Mouse (Mus musculus) forebrain, postnatal 0 days (tissue): Measurements from ENCODE around the gene Zbtb9. TPM values are rescaled to one million over a fixed set of nuclear protein-coding genes. Genes with fewer than 3 reads are reported as not detected.

ENCODE experiments used
- ATAC-seq: fragments of 200-750 bp; cut with Nextera tagmentation; 2 replicates; pipeline ENCODE4 v1.8.0; 2017; ENCODE audit warnings: mild to moderate bottlenecking, moderate library complexity
- DNase-seq: peaks from one replicate; pipeline ENCODE4 v3.0.0-alpha.2; 2015
- H3K27ac ChIP-seq: fragments of 300-500 bp; sonication (generic); 2 replicates; pipeline ENCODE4 v1.5.1; 2014; ENCODE audit warnings: low read depth, mild to moderate bottlenecking, antibody characterized with exemption, low read length, moderate library complexity, mixed read lengths
- H3K27me3 ChIP-seq: fragments of 300-500 bp; sonication (generic); 2 replicates; pipeline ENCODE4 v1.6.1; 2014; ENCODE audit warnings: mild to moderate bottlenecking, low read length, mixed read lengths; ENCODE audit not compliant: insufficient read depth
- H3K36me3 ChIP-seq: fragments of 300-500 bp; sonication (generic); 2 replicates; pipeline ENCODE4 v1.6.1; 2014; ENCODE audit warnings: mild to moderate bottlenecking, moderate library complexity; ENCODE audit not compliant: insufficient read depth
- H3K4me1 ChIP-seq: fragments of 300-500 bp; sonication (generic); 2 replicates; pipeline ENCODE4 v1.6.1; 2014; ENCODE audit warnings: antibody characterized with exemption; ENCODE audit not compliant: insufficient read depth
- H3K4me2 ChIP-seq: fragments of 300-500 bp; sonication (generic); 2 replicates; pipeline ENCODE4 v1.6.1; 2014; ENCODE audit warnings: low read depth, mild to moderate bottlenecking, moderate library complexity
- H3K4me3 ChIP-seq: fragments of 300-500 bp; sonication (generic); 2 replicates; pipeline ENCODE4 v1.5.1; 2014; ENCODE audit warnings: low read depth, low read length, mixed read lengths
- H3K9ac ChIP-seq: fragments of 300-500 bp; sonication (generic); 2 replicates; pipeline ENCODE4 v1.6.1; 2014; ENCODE audit warnings: mild to moderate bottlenecking
- H3K9me3 ChIP-seq: fragments of 300-500 bp; sonication (generic); 2 replicates; pipeline ENCODE4 v1.6.1; 2016; ENCODE audit warnings: low read length
- CTCF ChIP-seq: sonication (generic); IDR thresholded peaks from 2 replicates; pipeline ENCODE4 v1.5.1; 2016; ENCODE audit warnings: antibody characterized with exemption, control low read depth, low read depth
- WGBS: fragments of 180-500 bp; shearing (Covaris S2); extraction: QIAGEN DNeasy Blood & Tissue Kit; methylation state at CpG from one replicate; pipeline ENCODE4 v1.1.7; 2014; 5-methylcytosine and 5-hydroxymethylcytosine counted together
- polyA plus RNA-seq: library from polyadenylated mRNA; unstranded; fragments of >200 nt; fragmentation: Nextera tagmentation; extraction: Ambion mirVana; gene quantifications from 2 replicates; pipeline ENCODE4 v1.2.1, GENCODE M21; 2015
- total RNA-seq: library from RNA; depleted of rRNA; stranded (reverse); fragments of >200 nt; gene quantifications from 2 replicates; pipeline ENCODE4 v1.2.3, GENCODE M21; 2014

Zbtb9 gene
- total and polyA plus RNA-seq, 2 experiments from 2014 or later: 6.8 to 22.5 TPM

GRCm38 (mm10) chr17:27029431-27029830 lies 56.5 kb downstream of the Zbtb9 start:
- Histone ChIP-seq H3K4me1 (peaks cover 6% of the 10 kb centered on the region; the same call in 1 of the 2 replicates), H3K27ac (no peak overlapping the region), H3K4me3 (no peak overlapping the region), H3K36me3 (peaks cover 17% of the 10 kb centered on the region), H3K27me3 (no peaks in the 10 kb centered on the region), H3K9me3 (no peaks in the 10 kb centered on the region), H3K4me2 (no peak overlapping the region), H3K9ac (no peak overlapping the region)
- WGBS: 87% methylated on average over 9 of the region's 14 CpGs
- no peak for ATAC-seq
- no peak for TF ChIP-seq CTCF
- DNase-seq: no peak

DNA sequence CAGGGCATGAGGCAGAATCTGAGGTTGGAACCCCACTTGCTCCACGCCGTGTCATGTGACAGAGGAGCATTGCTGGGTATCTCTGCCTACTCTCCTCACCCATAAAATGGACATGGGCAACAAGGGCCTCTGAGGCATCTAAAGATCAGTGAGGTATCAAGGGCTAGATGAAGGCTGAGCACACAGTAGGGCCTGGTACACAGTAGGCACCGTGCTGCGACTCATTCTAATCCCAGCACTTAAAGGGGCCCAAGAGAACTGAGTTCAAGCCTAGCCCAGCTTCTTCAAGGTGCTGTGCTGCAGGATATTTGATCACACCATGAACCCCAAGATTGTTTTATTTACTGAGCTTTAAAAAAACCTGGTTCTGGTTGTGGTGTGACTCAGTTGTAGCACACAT lies 57.9 kb downstream of the Zbtb9 start:
- H3K4me2 ChIP-seq: no peak overlapping the region
- WGBS: 94% methylated on average over 4 of the region's 4 CpGs
- no peak overlapping the region for H3K4me3 ChIP-seq

DNA sequence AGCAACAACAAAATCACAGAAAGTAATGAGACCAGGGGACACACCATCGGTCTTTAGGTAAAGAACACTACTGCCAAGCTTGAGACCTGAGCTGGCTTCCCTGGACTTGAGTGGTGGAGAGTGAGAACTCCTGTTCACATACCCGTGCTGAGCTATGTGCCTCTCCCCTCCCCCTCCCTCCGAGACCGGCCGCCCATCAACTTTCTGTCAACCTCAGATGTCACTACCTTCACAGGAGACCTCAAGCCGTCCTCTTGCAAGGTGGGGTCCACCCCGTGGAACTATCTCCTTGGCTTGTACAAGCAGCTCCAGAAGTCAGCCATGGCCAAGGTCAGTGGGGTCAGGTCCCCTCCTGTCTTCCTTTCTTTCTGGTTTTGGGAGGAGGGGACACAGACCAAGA lies 59.4 kb downstream of the Zbtb9 start:
- no peak for ATAC-seq
- Histone ChIP-seq H3K9ac (no peak overlapping the region), H3K36me3 (no peaks in the 10 kb centered on the region), H3K27ac (no peak overlapping the region), H3K4me3 (no peak overlapping the region), H3K4me2 (no peak overlapping the region), H3K27me3 (no peaks in the 10 kb centered on the region), H3K9me3 (no peaks in the 10 kb centered on the region), H3K4me1 (peaks cover 6% of the 10 kb centered on the region; the same call in 1 of the 2 replicates)
- 71% methylated on average over 7 of the region's 7 CpGs for WGBS
- no peak for DNase-seq
- TF ChIP-seq CTCF: no peak

More for the DNA sequence above, 57.9 kb downstream of the Zbtb9 start:
- peaks cover 6% of the 10 kb centered on the region; the same call in 1 of the 2 replicates for H3K4me1 ChIP-seq
- H3K9me3 ChIP-seq: no peaks in the 10 kb centered on the region
- no peak overlapping the region for H3K27ac ChIP-seq
- peaks cover 3% of the 10 kb centered on the region; the same call in 1 of the 2 replicates for H3K36me3 ChIP-seq
- DNase-seq: no peak
- ATAC-seq: no peak
- no peaks in the 10 kb centered on the region for H3K27me3 ChIP-seq
- no peak overlapping the region for H3K9ac ChIP-seq
- TF ChIP-seq CTCF: no peak

DNA sequence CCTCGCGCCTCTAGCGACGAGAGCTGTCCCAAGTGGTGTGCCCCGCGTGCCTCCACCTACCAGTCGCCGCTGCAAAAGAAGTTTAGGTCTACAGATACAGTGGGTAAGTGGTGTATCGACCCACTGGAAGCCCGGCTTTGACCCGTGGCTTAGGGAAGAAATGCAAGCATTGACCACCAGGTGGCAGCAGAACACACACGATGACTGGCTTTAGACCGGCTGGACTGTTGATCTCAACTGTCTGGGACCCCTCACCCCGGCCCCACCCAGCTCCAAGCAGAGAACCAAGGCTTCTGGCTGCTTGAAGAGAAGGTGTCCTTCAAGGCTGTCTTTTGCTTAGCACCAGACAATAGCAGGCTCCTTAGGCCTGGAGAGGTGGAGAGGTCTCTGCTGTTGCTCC lies 59.9 kb downstream of the Zbtb9 start:
- H3K4me2 ChIP-seq: no peak overlapping the region
- peaks cover under 1% of the 10 kb centered on the region; the same call in 1 of the 2 replicates for H3K4me1 ChIP-seq
- H3K27ac ChIP-seq: no peak overlapping the region
- peak; percentile 26; the same call in 1 of the 2 replicates for ATAC-seq
- peak; percentile 93 for TF ChIP-seq CTCF
- no peak overlapping the region for H3K4me3 ChIP-seq
- no peaks in the 10 kb centered on the region for H3K27me3 ChIP-seq
- no peaks in the 10 kb centered on the region for H3K9me3 ChIP-seq
- WGBS: 5% methylated on average over 14 of the region's 14 CpGs
- DNase-seq: peak; percentile 80
- H3K9ac ChIP-seq: no peak overlapping the region
- H3K36me3 ChIP-seq: no peaks in the 10 kb centered on the region

DNA sequence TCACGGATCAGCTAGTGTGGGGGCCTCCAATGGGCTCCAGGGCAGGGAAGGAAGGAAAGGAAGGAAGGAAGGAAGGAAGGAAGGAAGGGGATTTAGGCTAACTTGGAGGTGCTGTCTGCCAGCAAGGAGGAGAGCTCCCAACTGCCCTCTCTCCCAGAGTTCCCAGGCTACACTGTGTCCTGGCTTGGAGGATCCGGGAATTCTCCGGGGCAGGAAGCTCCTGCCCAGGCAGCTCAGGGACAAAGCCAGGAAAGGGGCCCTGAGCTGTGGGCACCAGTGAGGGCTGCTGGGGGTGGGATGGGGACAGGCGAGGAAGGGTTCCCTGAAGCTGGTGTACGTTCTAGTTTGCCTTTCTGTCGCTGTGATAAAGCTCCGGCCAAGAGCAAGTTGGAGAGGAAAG lies 63.5 kb downstream of the Zbtb9 start:
- H3K27me3 ChIP-seq: no peaks in the 10 kb centered on the region
- H3K9me3 ChIP-seq: no peaks in the 10 kb centered on the region
- ATAC-seq: no peak
- WGBS: 64% methylated on average over 7 of the region's 7 CpGs
- H3K4me3 ChIP-seq: no peak overlapping the region
- H3K4me1 ChIP-seq: no peaks in the 10 kb centered on the region
- no peaks in the 10 kb centered on the region for H3K36me3 ChIP-seq
- no peak overlapping the region for H3K9ac ChIP-seq
- no peak for TF ChIP-seq CTCF
- no peak for DNase-seq
- no peak overlapping the region for H3K27ac ChIP-seq
- H3K4me2 ChIP-seq: no peak overlapping the region

- H3K27ac ChIP-seq: no peak overlapping the region
- ATAC-seq: peak; percentile 44; the same call in 1 of the 2 replicates
- no peak overlapping the region for H3K9ac ChIP-seq
- no peaks in the 10 kb centered on the region for H3K9me3 ChIP-seq
- no peak for TF ChIP-seq CTCF
- H3K27me3 ChIP-seq: no peaks in the 10 kb centered on the region
- no peaks in the 10 kb centered on the region for H3K4me1 ChIP-seq
- no peak for DNase-seq
- H3K4me2 ChIP-seq: no peak overlapping the region
- WGBS: 41% methylated on average over 18 of the region's 18 CpGs
- H3K4me3 ChIP-seq: no peak overlapping the region
- no peaks in the 10 kb centered on the region for H3K36me3 ChIP-seq
These were observed 65.5 kb downstream of the Zbtb9 start for GRCm38 (mm10) chr17:27038335-27039050.

- DNase-seq (no peak), ATAC-seq (no peak)
- H3K27ac ChIP-seq: no peak overlapping the region
- H3K4me3 ChIP-seq: no peak overlapping the region
- WGBS: 69% methylated on average over 10 of the region's 10 CpGs
- TF ChIP-seq CTCF: no peak
- no peaks in the 10 kb centered on the region for H3K9me3 ChIP-seq
- H3K36me3 ChIP-seq: no peaks in the 10 kb centered on the region
- H3K9ac ChIP-seq: no peak overlapping the region
- no peaks in the 10 kb centered on the region for H3K4me1 ChIP-seq
- H3K27me3 ChIP-seq: no peaks in the 10 kb centered on the region
- no peak overlapping the region for H3K4me2 ChIP-seq
These were observed 66.6 kb downstream of the Zbtb9 start for GRCm38 (mm10) chr17:27039432-27040102.
